Mouse (Mus musculus): Measurements from ENCODE around the gene Aven.
A peak's percentile ranks its signal among the peaks of the same experiment; 100 is the strongest.

The Aven gene

GRCm38 (mm10) chr2:112491629-112492028, 1.1 kb upstream of the Aven start:
- no peak for DNase-seq

GRCm38 (mm10) chr2:112492431-112492855, 321 bp upstream of the Aven start:
- peak; percentile 42 for DNase-seq

GRCm38 (mm10) chr2:112493539-112494260, 936 bp downstream of the Aven start:
- no peak for DNase-seq

GRCm38 (mm10) chr2:112497851-112498250, 5.1 kb downstream of the Aven start:
- DNase-seq: peak; percentile 27

- peak; percentile 82 for DNase-seq
Measured at GRCm38 (mm10) chr2:112501209-112501608, 8.4 kb downstream of the Aven start.

- DNase-seq: no peak
Measured at GRCm38 (mm10) chr2:112503978-112504377, 11.2 kb downstream of the Aven start.

- DNase-seq: no peak
Measured at GRCm38 (mm10) chr2:112506841-112507435, 14.2 kb downstream of the Aven start.

- DNase-seq: no peak
Measured at GRCm38 (mm10) chr2:112507444-112507843, 14.7 kb downstream of the Aven start.

GRCm38 (mm10) chr2:112510140-112510539, 17.4 kb downstream of the Aven start:
- no peak for DNase-seq

GRCm38 (mm10) chr2:112513036-112513435, 20.3 kb downstream of the Aven start:
- no peak for DNase-seq

GRCm38 (mm10) chr2:112516728-112517127, 24.0 kb downstream of the Aven start:
- no peak for DNase-seq

- no peak for DNase-seq
Measured at GRCm38 (mm10) chr2:112517218-112517617, 24.5 kb downstream of the Aven start.

- no peak for DNase-seq
Measured at GRCm38 (mm10) chr2:112518541-112518940, 25.8 kb downstream of the Aven start.

- no peak for DNase-seq
Measured at GRCm38 (mm10) chr2:112520526-112521482, 28.0 kb downstream of the Aven start.

- no peak for DNase-seq
Measured at GRCm38 (mm10) chr2:112526933-112527332, 34.2 kb downstream of the Aven start.

GRCm38 (mm10) chr2:112532812-112533496, 40.2 kb downstream of the Aven start:
- no peak for DNase-seq

GRCm38 (mm10) chr2:112534677-112535222, 42.0 kb downstream of the Aven start:
- no peak for DNase-seq

- DNase-seq: peak; percentile 25
Measured at GRCm38 (mm10) chr2:112538783-112539182, 46.0 kb downstream of the Aven start.

GRCm38 (mm10) chr2:112541695-112542285, 49.0 kb downstream of the Aven start:
- DNase-seq: no peak

- DNase-seq: no peak
Measured at GRCm38 (mm10) chr2:112556527-112556926, 63.8 kb downstream of the Aven start.

GRCm38 (mm10) chr2:112557453-112557852, 64.7 kb downstream of the Aven start:
- DNase-seq: no peak

GRCm38 (mm10) chr2:112561549-112561948, 68.8 kb downstream of the Aven start:
- no peak for DNase-seq

All from kidney, adult 9 months (tissue).